In the genomic region with DNA sequence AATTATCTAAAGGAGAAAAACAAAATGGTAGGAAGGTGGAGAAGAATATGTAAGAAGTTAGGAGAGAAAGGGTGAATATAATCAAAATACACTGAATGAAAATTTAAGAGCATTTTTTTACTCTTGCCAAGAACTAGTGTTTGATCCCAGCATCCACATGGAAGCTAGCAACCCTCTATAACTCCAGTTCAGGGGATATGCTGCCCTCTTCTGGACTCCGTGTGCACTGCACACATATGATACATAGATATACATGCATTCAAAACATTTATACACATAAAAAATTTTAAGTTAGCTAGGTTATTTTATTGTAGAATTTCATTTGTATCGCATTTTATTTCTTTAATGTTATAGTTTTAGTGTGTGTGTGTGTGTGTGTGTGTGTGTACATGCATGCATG, we compare ENCODE assay signal across 14 mouse cellular contexts. TPM values are rescaled to one million over a fixed set of nuclear protein-coding genes. Genes with fewer than 3 reads are reported as not detected.
DNase-seq lines count a peak whose midpoint lies in the region; ATAC-seq and TF ChIP-seq lines count a peak whose summit lies in the region.
"Had no signal": no experiment of that assay in that cellular context is flagged by ENCODE, and none has a peak within 500 bp of the region (broad histone marks: within the 10 kb centered on the region; RNA-seq: fewer than 3 reads in every experiment).

No protein-coding gene starts in this region.

- ATAC-seq in liver, postnatal 0 days: no peak
- no peak for ATAC-seq in liver, embryonic 11.5 days (replicated peaks; ENCODE audit: low FRiP score)
- peak; percentile 46; the same call in 1 of the 2 replicates for ATAC-seq in granulocyte monocyte progenitor cell, adult 5-6 weeks (replicated peaks; ENCODE audit: poor library complexity, severe bottlenecking)
- no peak for ATAC-seq in forebrain, postnatal 0 days
- ATAC-seq: activated CD4-positive, CD25-positive, alpha-beta regulatory T cell, adult 4 months; forebrain, embryonic 13.5 days had no signal

- no peaks in the 10 kb centered on the region for H3K36me3 ChIP-seq in liver, postnatal 0 days (replicated peaks; ENCODE audit: insufficient read depth, low read length)
- H3K36me3 ChIP-seq in liver, embryonic 11.5 days (ENCODE audit: control insufficient read depth, insufficient read depth, low read length): no peaks in the 10 kb centered on the region
- H3K36me3 ChIP-seq in forebrain, postnatal 0 days (ENCODE audit: insufficient read depth): no peaks in the 10 kb centered on the region
- H3K36me3 ChIP-seq: limb, embryonic 12.5 days had no signal

- 0 out of 2 replicates have a peak, but pooled peaks cover 3% of the 10 kb centered on the region for H3K27me3 ChIP-seq in liver, postnatal 0 days (ENCODE audit: insufficient read depth, low read length)
- no peaks in the 10 kb centered on the region for H3K27me3 ChIP-seq in liver, embryonic 11.5 days (replicated peaks; ENCODE audit: control insufficient read depth, insufficient read depth, low read length)
- H3K27me3 ChIP-seq in forebrain, postnatal 0 days (ENCODE audit: insufficient read depth, low read length): no peaks in the 10 kb centered on the region
- H3K27me3 ChIP-seq: forebrain, embryonic 13.5 days; limb, embryonic 12.5 days had no signal

- WGBS in liver, postnatal 0 days (ENCODE audit: insufficient replicate concordance): 37% methylated on average over 2 of the region's 2 CpGs
- WGBS in liver, embryonic 11.5 days: 21% methylated on average over 2 of the region's 2 CpGs
- 38% methylated on average over 2 of the region's 2 CpGs for WGBS in forebrain, postnatal 0 days

- H3K9me3 ChIP-seq in liver, postnatal 0 days (ENCODE audit: low read length): no peaks in the 10 kb centered on the region
- no peaks in the 10 kb centered on the region for H3K9me3 ChIP-seq in liver, embryonic 11.5 days (ENCODE audit: control insufficient read depth, low read length)
- H3K9me3 ChIP-seq in forebrain, postnatal 0 days (ENCODE audit: low read length): no peaks in the 10 kb centered on the region
- H3K9me3 ChIP-seq: forebrain, embryonic 13.5 days; limb, embryonic 12.5 days had no signal

- no peak overlapping the region for H3K4me2 ChIP-seq in liver, postnatal 0 days (ENCODE audit: low read depth, low read length)
- no peak overlapping the region for H3K4me2 ChIP-seq in liver, embryonic 11.5 days
- H3K4me2 ChIP-seq in forebrain, postnatal 0 days (ENCODE audit: low read depth): no peak overlapping the region
- H3K4me2 ChIP-seq: forebrain, embryonic 13.5 days; limb, embryonic 12.5 days had no signal

- intact Hi-C loops in left cerebral cortex, postnatal 25 days (cut with DNase I): no loop called here

- peak; percentile 45 for TF ChIP-seq CTCF in liver, postnatal 0 days (IDR thresholded peaks at IDR 0.05; ENCODE audit: low read depth)
- no peak; the same call in 1 of the 2 replicates for TF ChIP-seq CTCF in forebrain, postnatal 0 days (IDR thresholded peaks at IDR 0.05; ENCODE audit: low read depth)

- H3K27ac ChIP-seq in liver, postnatal 0 days (ENCODE audit: low read depth): no peak overlapping the region
- no peak overlapping the region for H3K27ac ChIP-seq in liver, embryonic 11.5 days (ENCODE audit: low read depth, low read length)
- H3K27ac ChIP-seq in forebrain, postnatal 0 days (ENCODE audit: low read depth, low read length): no peak overlapping the region
- H3K27ac ChIP-seq: forebrain, embryonic 13.5 days; limb, embryonic 12.5 days had no signal

- no peak overlapping the region for H3K9ac ChIP-seq in liver, postnatal 0 days (replicated peaks)
- no peak overlapping the region for H3K9ac ChIP-seq in liver, embryonic 11.5 days (ENCODE audit: low read depth, low read length)
- no peak overlapping the region for H3K9ac ChIP-seq in forebrain, postnatal 0 days
- H3K9ac ChIP-seq: forebrain, embryonic 13.5 days; limb, embryonic 12.5 days had no signal

- H3K4me1 ChIP-seq in liver, postnatal 0 days (ENCODE audit: insufficient read depth): no peaks in the 10 kb centered on the region
- H3K4me1 ChIP-seq in liver, embryonic 11.5 days (replicated peaks; ENCODE audit: control insufficient read depth, insufficient read depth, low read length): no peaks in the 10 kb centered on the region
- H3K4me1 ChIP-seq in forebrain, postnatal 0 days (ENCODE audit: insufficient read depth): no peaks in the 10 kb centered on the region
- H3K4me1 ChIP-seq: forebrain, embryonic 13.5 days; limb, embryonic 12.5 days had no signal

- no peak overlapping the region for H3K4me3 ChIP-seq in liver, postnatal 0 days (ENCODE audit: low read depth, low read length)
- H3K4me3 ChIP-seq in liver, embryonic 11.5 days (ENCODE audit: low read depth, low read length): no peak overlapping the region
- H3K4me3 ChIP-seq in forebrain, postnatal 0 days (ENCODE audit: low read depth, low read length): no peak overlapping the region
- H3K4me3 ChIP-seq: forebrain, embryonic 13.5 days; limb, embryonic 12.5 days had no signal

- no peak for TF ChIP-seq EP300 in liver, postnatal 0 days (IDR thresholded peaks at IDR 0.05; ENCODE audit: low read depth)

- DNase-seq in embryo, embryonic 10 days (ENCODE audit: low spot score): peak; percentile 15
- DNase-seq in embryo, embryonic 10.5 days (ENCODE audit: low spot score): no peak
- no peak for DNase-seq in liver, postnatal 0 days
- DNase-seq in liver, embryonic 11.5 days (ENCODE audit: low spot score): no peak
- peak; percentile 24 for DNase-seq in ES-CJ7 (ENCODE audit: low read depth, low spot score)
- DNase-seq in forebrain, postnatal 0 days: no peak
- no peak for DNase-seq in left cerebral cortex, postnatal 25 days (ENCODE audit: low spot score in 2 of 2)
- DNase-seq: cerebellum, postnatal 25 days; heart, postnatal 14 days; kidney, adult 18-20 months had no signal

RNA-seq across cellular contexts. Expression of gene Clcn5, which starts 6.3 kb away (rescaled TPM):
- 0.97 and 1.3 TPM in 2 replicates for polyA plus RNA-seq in liver, postnatal 0 days (2015; fragmentation: Nextera tagmentation; extraction: Ambion mirVana)
- polyA plus RNA-seq in liver, embryonic 11.5 days (2014; fragmentation: Nextera tagmentation; extraction: Ambion mirVana): 10.3 and 11.3 TPM in 2 replicates
- total RNA-seq in granulocyte monocyte progenitor cell, adult 5-6 weeks (2014; fragmentation: Nextera tagmentation): 3.1 and 5.8 TPM in 2 replicates
- total RNA-seq in granulocyte monocyte progenitor cell, adult 5-6 weeks (2017): 3.3 and 4.6 TPM in 2 replicates
- total RNA-seq in forebrain, postnatal 0 days (2014; rRNA removed): 14.2 and 20.9 TPM in 2 replicates
- polyA plus RNA-seq in forebrain, postnatal 0 days (2015; fragmentation: Nextera tagmentation; extraction: Ambion mirVana): 2.6 and 3.9 TPM in 2 replicates
- total RNA-seq in left cerebral cortex, postnatal 25 days (2021): 1 to 10 TPM; 9.2 to 9.3 TPM

RNA-seq across cellular contexts. Expression of gene Usp27x, which starts 50.2 kb away (rescaled TPM):
- polyA plus RNA-seq in liver, postnatal 0 days (2015; fragmentation: Nextera tagmentation; extraction: Ambion mirVana): 0.07 TPM in 1 of 2 replicates, not detected in the other
- 0.21 and 0.26 TPM in 2 replicates for polyA plus RNA-seq in liver, embryonic 11.5 days (2014; fragmentation: Nextera tagmentation; extraction: Ambion mirVana)
- total RNA-seq in granulocyte monocyte progenitor cell, adult 5-6 weeks (2014; fragmentation: Nextera tagmentation): 0.30 and 1.2 TPM in 2 replicates
- total RNA-seq in granulocyte monocyte progenitor cell, adult 5-6 weeks (2017): 0.56 and 0.67 TPM in 2 replicates
- 11.2 and 14.3 TPM in 2 replicates for total RNA-seq in forebrain, postnatal 0 days (2014; rRNA removed)
- 1.4 and 3.2 TPM in 2 replicates for polyA plus RNA-seq in forebrain, postnatal 0 days (2015; fragmentation: Nextera tagmentation; extraction: Ambion mirVana)
- 10 to 100 TPM; 14.1 to 15.4 TPM for total RNA-seq in left cerebral cortex, postnatal 25 days (2021)

Comparison
In these comparisons a context has a peak if more than half of its experiments do, and no peak if none do; other contexts are left out.
1. DNase-seq: peak in embryo, embryonic 10 days (single experiment) and ES-CJ7 (single experiment); none in embryo, embryonic 10.5 days (single experiment), liver, postnatal 0 days (single experiment), liver, embryonic 11.5 days (single experiment), forebrain, postnatal 0 days (single experiment) and left cerebral cortex, postnatal 25 days (0 of 2).